Mouse (Mus musculus): ENCODE data around the gene Plxna2.
A peak's percentile ranks its signal among the peaks of the same experiment; 100 is the strongest.

The Plxna2 gene

DNA sequence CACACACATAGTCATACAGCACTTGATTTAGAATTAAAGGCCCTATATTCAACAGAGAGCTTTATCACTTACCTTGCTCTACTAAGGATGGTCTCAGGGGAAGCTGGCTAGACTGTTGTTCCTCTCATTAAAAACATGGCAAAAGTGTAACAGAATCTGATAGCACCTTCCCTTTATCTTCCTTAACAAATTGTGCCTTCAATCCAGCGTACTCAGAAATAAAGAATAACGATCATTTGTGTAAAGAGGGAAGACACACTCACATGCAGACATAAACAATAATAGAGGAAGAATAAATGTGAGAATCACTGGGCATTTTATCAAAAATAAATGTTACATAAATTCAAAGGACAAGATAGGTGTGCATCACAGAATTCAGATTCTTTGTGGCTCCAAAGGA, at the start of gene Plxna2:
TSS of gene Plxna2 (plus strand) at position 301 of the 400 bp plus-strand sequence.
- DNase-seq: no peak

DNA sequence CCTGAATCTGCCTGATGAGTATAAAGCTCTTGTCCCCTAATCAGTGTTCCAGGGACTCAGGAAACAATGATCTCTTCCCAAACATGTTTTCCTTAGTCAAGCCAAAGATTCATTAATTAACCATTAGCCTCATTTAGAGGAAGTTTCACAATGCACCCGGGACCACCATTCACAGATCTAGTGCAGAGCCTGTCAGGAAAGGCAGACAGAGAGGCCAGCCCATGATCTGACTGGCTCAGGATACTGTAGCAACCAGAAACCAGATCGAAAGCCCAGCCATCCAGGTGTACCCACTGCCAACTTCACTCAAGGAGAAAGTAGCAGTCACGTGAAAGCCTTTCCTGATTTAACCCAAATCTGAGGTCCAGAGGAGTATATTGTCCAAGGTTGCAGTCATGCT, 44.1 kb upstream of the Plxna2 start:
- DNase-seq: no peak

DNA sequence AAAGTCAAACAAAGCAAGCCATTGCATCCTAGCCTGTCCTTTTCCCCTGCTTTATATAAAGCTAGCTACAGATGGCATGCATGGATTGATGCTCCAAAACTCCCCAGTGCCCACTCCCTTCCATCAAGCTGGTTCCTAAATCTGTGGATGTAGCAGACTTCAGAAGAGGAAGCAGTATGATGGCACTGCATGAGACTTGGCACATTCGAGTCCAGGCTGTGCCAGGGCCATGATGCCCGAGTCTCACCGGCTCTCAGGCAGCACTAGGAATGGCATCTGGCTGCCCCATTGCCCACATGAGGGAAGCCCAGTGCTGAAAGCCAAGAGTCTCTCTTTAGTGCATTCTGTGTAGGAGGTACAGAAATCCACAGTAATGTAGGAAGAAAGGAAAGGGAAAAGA, 39.7 kb upstream of the Plxna2 start:
- peak; percentile 33 for DNase-seq

DNA sequence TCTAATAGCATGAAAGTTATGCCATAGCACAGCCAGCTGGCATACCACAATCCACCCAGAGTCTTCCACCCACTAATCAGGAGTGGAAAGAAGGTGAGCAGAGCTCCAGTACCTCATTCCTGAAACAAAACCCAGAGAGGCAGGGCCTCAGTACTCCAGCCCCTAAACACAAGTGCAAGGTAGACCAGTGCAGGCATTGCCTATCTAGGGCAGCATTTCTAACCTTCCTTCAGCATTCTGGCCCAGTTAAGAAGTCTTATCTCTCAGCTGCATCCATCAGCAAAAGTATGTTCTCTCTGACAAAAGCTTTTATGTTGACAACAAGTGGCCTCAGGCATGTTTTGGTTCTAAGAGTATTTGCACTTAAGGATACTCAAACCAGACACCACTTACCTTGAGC, 37.5 kb upstream of the Plxna2 start:
- no peak for DNase-seq

DNA sequence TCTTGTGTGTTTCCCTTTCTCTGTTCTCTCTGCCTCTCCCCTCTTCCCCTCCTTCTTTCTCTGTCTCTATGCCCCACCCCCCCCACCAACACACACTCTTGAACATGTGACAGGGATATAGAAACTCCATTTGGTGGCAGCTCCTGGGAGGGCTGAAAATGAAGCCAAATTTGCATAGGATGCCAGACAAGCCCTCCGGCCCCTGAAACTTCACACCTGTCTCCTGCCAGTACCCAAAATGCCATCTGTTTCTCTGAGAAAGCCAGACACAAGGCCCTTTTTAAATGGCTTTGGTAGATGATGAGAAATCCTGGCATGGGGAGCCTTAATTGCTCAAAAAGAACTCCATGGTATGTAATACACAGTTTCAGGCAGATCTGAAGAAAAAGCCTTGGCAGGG, 31.3 kb upstream of the Plxna2 start:
- peak; percentile 13 for DNase-seq

DNA sequence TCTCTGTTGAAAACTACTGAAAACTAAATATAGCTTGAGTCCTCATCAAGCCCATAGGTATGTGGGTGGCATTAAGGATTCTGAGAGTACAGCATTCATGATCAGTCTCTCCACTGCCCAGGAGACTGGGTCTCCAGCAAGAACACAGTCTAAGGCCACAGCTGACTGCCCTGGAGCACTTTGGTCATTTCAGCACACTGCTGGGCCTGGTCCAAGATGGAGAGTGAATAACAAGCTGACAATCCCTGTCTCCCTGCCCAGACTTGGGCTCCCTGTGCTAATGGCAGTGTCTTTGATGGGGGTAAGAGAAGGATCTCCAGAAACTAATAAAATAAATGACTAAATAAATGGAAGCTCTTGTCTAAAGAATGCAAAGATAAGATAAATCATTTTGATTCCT, 30.5 kb upstream of the Plxna2 start:
- peak; percentile 23 for DNase-seq

DNA sequence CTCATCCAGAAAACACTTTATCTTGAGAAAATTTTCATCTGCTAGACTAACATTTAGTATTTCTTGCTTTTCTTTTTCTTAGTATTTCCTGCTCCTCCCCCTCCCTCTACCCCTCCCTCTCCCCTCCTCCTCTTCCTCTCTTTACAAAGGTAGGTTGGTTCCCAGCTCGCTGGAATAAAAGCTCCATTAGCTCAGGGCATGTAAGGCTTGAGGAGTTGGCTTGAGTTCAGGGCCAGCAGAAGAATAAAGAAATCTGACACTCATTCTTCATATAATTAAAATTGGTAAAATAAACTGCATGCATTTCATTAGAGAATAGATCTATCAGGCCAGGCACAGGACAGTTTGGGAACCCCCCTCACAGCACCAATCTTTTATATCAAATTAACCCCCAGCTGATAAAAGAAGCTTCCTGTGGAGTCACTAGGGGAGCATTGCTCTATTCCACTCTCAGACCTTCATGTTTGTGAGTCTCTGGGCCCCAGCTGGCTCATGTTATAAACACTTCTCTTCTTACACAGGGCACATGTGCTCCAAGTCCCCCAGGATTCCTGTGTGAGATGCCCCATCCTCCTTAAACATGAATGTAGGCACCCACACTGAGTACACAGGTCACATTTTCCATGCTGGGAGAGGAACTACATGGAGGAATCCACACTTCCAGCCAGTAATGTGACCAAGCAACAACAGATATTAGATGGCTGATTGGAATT, 29.9 kb upstream of the Plxna2 start:
- DNase-seq: no peak

DNA sequence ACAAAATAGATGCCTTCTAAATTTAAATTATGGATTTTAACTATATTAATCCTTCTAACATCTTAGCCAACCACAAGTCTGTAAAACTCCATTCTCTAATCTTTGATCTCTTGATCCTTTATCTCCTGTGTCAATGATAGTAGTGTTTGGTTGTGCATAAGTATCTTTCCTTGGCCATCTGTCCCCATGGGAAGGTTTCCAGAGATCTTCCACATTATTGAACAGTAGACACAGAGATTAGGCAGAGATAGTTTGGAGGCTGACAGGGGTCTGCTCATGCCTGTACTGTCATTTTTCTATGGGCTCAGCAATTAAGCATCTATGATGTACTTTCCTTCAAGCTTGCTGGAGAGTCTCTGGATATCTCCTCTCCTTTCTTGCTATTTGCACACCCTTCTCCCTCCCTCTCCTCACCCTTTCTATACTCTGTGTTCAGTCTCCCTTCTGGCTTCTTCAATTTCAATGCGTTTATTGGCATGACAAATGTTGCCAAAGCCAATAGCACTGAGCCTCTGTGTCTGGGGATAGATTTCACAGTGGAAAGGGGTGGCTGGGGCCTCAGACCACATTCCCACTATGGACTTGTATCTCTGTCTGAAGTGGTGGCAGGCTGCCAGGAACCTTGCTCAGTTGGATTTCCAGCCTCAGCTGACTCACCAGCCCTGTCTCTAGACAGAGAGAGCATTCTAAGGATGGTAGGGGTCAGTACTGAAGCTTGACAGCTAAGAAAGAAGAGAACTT, 29.1 kb upstream of the Plxna2 start:
- peak; percentile 55 for DNase-seq

DNA sequence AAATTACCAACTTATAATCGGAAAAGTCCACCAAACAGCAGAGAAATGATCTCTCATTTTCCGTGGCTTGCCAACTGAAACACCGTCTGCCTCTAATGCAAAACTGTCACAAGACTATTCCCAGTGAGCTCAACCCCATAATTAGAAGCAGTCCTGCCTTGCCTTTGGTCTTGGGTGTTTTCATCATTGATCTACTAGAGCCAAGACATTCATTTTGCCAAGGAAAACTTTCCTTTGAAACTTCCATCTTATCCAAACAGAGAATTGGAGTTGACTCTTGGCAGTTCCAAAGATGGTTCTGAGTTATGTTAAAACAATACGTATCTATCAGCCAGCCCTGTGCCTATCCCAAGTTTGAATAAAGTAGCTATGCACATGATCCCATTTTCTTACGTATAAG, 24.9 kb upstream of the Plxna2 start:
- DNase-seq: no peak

DNA sequence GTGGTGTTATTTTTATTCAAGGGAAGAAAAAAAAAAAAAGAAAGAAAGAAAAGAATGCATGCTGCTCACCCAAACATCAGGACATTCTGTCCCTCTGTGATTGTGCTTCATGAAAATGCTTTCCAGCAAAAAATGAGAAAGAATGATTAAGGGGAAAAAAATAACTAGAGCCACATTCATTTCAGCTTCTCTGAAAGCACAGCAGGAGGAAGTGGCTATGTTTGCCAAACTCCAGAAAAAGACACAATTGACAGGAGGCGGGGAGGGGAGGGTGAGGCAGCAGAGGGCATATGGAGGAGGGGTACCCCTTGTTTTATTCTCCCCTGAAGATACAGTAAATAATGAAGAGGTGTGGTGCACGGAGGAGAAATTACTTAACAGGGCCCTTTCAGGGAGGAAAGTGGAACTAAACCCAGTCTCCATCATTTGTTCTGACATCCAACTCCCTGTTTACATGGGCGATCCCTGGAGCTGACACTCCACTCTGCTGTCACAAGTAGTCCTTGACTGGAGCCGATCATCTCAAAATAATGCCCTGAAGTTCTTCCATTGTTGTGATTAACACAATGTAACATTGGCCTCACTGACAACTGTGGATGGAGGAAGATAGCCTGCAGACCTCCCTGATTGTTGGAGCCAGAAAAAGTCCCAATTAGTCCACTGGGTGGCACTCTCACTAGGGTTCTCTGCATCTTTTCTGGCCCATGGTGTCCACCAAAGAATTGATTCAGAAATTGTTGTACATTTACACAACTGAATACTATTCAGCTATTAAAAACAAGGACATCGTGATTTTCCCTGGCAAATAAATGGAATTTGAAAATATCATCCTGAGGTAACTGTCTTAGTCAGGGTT, 10.4 kb upstream of the Plxna2 start:
- no peak for DNase-seq

DNA sequence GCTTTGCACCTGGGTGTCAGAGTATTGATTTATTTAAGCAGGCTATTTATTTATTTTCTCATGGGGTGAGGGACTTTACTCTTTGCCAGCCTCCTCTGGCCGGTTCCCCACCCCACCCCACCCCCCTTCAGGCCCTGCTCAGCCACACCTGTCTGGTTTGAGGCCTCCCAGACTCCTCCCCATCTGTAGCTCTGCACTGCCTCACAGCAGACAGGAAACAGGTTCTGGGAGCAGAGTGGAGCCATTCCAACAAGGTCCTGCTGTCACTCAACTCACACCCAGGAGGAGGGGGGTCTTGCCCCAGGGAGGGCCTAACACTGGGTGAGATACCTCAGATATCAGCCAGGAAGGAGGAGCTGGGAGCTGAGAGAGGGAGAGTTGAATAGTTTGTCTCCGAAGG, 7.5 kb upstream of the Plxna2 start:
- DNase-seq: no peak

DNA sequence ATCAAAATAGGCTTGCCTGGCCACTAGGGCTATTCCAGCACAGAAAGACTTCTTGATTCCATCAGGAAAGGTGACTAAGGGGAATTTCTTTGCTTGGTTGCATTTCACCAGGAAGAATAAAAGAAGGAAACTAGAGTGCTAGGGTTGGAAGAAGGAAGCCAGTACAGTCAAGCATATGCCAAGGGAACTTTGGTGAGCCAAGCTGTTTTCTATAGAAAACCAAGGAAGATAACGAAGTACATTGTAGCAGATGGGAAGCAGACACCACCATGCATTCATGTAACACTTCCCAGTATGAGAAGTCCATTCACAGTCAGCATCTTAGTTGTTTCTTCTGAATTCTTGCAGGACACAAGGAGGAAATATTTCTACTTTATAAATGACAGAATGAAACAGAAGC, 5.4 kb upstream of the Plxna2 start:
- no peak for DNase-seq

DNA sequence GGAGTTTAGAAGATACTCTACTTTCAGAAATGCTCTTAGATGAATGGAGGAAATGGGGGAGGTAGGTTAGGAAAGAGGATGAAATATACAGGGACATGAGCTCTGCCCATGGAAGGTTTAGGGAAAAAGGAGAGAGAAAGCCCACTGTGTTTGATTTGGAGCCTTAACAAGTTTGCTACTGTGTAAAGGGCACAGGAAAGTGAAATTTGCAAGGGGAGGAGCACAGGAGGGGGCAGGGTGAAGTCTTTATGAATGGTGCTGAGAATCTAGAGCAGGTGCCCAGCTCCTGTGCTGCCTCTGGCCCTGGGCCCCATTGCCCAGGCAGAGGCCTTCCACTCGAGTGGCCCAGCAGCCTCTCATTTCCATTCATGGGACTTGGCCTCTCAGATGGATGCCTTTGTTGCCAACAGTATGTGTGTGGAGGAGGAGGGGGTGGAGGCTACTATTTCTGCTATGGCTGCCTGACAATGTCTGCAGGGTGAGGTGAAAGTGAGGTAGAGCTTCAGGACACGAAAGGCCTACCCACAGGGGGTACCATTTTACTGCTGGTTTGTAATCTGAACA, 4.7 kb upstream of the Plxna2 start:
- DNase-seq: no peak

DNA sequence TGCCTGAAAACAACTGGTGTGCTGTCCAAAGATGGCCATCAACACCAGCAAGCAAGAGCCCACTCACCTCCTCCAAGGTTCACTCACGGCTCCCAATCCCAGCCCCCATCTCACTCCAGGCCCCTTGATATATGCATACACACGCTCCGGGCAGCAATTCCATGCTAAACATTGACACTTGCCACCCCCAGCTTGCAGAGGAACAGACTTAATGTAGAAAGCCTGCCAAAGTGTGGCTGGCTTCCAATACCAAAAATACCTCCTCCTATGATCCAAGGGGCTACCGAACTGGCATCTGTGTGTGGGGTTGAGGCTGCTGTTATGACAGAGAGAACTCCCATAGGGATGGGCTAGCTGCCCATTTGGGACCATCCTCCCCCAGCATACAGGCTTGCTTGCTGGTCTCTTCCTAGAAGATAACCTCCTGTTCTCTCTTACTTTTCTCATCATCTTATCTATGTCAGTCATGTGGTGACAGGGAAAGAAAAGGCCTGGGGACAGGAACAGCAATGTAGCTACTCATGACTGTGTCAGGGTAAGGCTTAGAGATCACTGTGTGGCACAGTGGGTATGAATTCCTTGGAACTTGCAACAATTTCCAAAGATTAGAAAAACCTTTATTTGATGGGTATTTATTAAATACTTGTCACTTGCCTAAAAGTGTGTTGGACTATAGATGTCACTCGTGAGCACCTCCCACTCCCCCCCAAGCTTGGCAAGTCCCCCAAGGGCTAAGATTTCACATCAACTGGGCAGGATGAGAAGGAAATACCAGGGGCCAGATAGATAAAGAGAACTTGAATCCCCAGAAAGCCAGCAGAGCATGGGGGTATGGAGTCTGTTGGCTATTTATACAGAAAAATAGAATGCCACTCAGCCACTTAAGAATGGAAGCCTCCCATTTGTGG, 3.8 kb upstream of the Plxna2 start:
- DNase-seq: peak; percentile 40

DNA sequence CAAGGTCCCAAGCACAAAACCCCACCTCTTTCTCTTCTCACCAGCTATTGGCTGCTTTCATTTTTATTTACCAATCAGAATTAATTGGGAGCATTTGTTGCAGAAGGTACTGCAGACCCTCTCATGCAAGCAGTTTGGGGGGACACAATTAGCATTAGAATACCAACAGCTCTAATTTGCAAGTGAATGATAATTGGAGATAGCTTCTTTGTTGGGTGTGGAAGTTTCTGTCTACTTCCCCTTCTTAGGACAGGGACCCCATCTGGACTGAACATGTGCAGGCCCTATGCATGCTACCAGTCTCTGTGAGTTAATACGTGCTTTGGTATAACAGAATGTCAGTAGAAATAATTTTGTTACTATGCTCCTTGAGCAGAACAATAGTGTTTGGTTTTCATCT, 1.9 kb upstream of the Plxna2 start:
- no peak for DNase-seq

DNA sequence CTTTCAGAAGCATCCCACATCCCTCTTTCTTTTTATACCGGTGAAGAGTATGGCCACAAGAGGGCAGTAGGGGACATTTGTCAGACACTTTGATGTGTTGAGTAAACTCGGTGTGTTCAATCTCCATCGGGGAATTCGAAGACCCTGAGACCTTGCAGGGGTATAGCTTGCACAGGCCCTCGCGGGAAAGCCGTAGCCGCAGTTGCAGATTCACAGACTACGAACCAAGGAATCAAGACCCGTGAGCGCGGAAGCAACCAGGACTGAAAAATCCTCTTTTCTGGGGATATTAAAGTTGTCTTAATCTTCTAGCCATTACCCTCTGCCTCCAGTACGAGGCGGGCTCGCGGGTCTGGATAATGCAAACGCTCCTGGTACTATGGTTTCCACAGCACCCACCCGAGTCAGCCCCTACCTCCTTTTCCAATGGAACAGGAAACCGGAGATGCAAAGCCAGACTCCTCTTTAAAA, 858 bp downstream of the Plxna2 start:
- DNase-seq: peak; percentile 84

DNA sequence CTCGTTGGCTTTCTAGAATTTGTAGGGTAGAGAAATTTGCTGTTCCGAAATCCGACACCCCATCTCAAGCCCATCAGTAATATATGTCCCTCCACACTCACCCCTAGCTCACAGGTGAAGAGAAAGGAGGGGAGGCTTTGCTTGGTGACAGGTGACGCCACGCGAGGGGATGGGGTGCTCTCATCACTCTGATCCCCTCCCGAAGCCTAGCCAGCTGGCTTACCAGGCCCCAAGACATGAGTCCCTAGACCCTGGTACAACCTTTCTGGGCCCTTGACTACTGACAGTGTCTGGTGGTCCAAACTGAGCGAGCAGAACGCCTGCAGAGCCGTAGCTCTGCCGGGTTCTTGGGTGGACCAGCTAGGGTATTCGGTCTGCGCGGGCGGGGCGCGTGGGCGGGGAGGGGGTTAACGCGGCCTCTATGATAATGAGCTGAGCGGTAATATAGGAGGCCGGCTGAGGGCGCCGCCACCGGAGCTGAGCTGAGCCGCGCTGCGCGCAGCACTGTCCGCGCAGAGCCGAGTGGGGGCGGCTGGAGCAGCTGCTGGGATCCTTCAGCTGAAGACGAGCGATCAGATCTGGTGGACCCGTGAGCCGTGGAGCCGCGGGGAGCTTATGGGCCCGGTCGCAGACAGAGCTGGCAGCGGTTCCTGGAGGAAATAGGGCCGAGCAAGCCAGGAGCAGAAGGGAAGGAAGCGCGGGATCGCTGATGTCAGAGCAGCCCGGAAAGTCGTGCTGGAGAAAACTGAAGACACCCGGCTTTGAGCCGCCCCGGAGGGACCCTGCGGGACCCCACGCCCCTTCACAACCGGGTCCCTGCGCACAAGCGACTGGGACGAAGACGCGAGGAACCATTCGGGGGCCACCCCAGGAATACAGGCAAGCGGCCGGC, 1.6 kb downstream of the Plxna2 start:
- DNase-seq: peak; percentile 91

DNA sequence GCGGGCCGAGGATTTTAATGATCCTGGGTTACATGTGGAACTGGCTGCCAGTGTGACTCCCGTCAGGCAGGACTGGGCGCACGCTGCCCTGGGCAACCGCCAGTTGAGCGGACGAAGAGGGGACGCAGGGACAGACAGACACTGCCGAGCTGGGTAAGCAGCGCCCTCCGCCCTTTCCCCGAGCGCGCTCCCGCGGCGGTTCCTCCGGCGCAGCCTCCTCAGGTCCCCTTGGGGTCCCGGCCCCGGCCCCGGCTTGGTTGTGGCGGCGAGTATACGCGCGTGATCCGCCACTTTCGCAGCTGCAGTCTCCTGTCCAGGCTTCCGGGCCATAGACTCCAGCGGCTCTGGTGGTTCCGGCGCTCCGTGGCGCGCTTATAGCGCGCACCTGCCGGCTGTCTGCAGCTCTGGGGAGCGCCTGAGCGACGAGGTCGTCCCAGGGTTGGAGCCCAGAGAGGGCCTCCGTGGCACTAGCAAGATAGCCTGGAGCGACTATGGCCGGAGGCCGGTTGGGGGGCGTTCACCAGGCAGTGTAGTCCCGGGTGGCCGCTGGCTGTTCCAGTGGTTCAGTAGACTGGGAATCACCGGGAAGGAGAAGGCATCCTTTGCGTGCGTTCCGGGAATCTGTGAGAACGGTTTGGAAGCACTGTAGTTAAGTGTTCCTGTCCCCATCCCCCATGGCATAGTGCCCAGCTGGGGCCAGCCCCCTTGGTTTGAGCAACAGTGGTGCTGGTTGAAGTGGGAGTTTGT, 2.4 kb downstream of the Plxna2 start:
- DNase-seq: peak; percentile 72

DNA sequence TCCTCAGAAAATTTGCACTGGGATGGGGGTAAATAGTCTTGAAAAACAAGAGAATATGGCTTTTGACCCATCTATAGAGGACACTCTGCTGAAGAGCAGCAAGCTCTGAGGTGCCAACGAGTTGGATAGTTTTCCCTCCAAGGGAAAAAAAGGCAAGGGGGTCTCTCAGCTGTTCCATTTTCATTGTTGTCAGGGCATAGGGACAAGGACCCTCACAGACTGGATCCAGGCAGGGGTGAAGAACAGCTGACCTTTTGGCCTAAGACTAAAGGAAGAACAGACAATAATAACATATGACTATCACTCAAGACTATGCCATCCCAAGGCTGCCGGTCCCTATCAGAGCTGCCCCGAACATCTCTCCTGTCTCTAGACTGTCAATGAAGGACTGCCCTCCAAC, 4.2 kb downstream of the Plxna2 start:
- no peak for DNase-seq

DNA sequence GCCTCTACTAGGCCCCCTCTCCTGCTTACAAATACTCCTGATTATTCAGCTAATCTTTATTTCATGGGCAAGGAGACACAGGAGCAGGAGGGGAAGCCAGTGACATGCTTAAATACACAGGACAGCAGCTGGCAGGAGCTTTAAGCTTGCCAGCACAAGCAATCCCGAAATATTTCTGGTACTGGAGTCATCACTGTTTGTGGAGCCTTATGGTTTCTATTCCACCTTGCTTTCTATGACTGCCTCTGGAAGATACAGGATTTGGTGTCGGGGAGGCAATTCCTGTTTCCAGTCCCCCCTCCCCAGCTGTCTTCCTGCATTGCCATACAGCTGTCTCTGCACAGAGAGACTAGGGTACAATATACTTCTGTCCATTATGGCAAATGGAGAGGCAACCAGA, 4.7 kb downstream of the Plxna2 start:
- no peak for DNase-seq
